Mouse (Mus musculus): ENCODE measurements around the gene Csrnp3. TPM values are rescaled to one million over a fixed set of nuclear protein-coding genes. Genes with fewer than 3 reads are reported as not detected.

The Csrnp3 gene
- total RNA-seq, 2 experiments from 2014 or later = 87.9 to 88.0 TPM

Other genes starting within 250 kb of the Csrnp3 start
- 100 to 1,000 TPM; 260 to 266 TPM for gene Scn2a, start 225.0 kb upstream of the Csrnp3 start, total RNA-seq (2021)

All from layer of hippocampus, postnatal 10 days (tissue).